In genomic region chr12:79191701-79192100, GRCm38 (mm10) we compare ENCODE assay signal across 8 mouse cellular contexts. TPM values are rescaled to one million over a fixed set of nuclear protein-coding genes. Genes with fewer than 3 reads are reported as not detected.
DNase-seq lines count a peak whose midpoint lies in the region; ATAC-seq and TF ChIP-seq lines count a peak whose summit lies in the region.

No protein-coding gene starts in this region.

- TF ChIP-seq POLR2A in MEL (IDR thresholded peaks at IDR 0.05; ENCODE audit: control insufficient read depth in 1 of 2, insufficient read depth in 1 of 2, low read depth in 1 of 2, low read length in 2 of 2, poor library complexity in 1 of 2) = peak in 1 of 2 experiments; percentile 60; a peak in 2 of 4 replicates
- 0 out of 2 replicates have a peak, but pooled peaks have one; percentile 25 for TF ChIP-seq POLR2A in olfactory bulb, adult 2 months (IDR thresholded peaks at IDR 0.05; ENCODE audit: insufficient read depth, low read depth, low read length)
- TF ChIP-seq POLR2A in thymus, adult 2 months (IDR thresholded peaks at IDR 0.05; ENCODE audit: control insufficient read depth, extremely low read depth, insufficient read depth, low read length, poor library complexity) = no peak

- WGBS in forebrain, embryonic 14.5 days = 6% methylated on average over 14 of the region's 14 CpGs
- 5% methylated on average over 14 of the region's 14 CpGs for WGBS in large intestine, adult 2 months
- WGBS in lung, embryonic 15.5 days = 6% methylated on average over 14 of the region's 14 CpGs
- WGBS in olfactory bulb, adult 2 months = 4% methylated on average over 14 of the region's 14 CpGs
- 6% methylated on average over 14 of the region's 14 CpGs for WGBS in thymus, adult 2 months

- no peaks in the 10 kb centered on the region for H3K9me3 ChIP-seq in MEL (replicated peaks; ENCODE audit: insufficient read depth, low read length)
- no peaks in the 10 kb centered on the region for H3K9me3 ChIP-seq in forebrain, embryonic 14.5 days (replicated peaks; ENCODE audit: control insufficient read depth, low read length)
- H3K9me3 ChIP-seq in lung, embryonic 15.5 days = no peaks in the 10 kb centered on the region

- peaks cover 0 to 12% of the 10 kb centered on the region in 2 experiments; a peak in 3 of 4 replicates for H3K4me1 ChIP-seq in MEL (ENCODE audit: control insufficient read depth in 1 of 2, insufficient read depth in 2 of 2, low read length in 2 of 2)
- H3K4me1 ChIP-seq in forebrain, embryonic 14.5 days (ENCODE audit: control insufficient read depth, insufficient read depth, low read length) = peaks cover 7% of the 10 kb centered on the region; the same call in 1 of the 2 replicates
- peaks cover 10% of the 10 kb centered on the region for H3K4me1 ChIP-seq in lung, embryonic 15.5 days
- H3K4me1 ChIP-seq in olfactory bulb, adult 2 months (ENCODE audit: control insufficient read depth, insufficient read depth, low read length) = peaks cover 4% of the 10 kb centered on the region
- peaks cover 7% of the 10 kb centered on the region for H3K4me1 ChIP-seq in thymus, adult 2 months (replicated peaks; ENCODE audit: control insufficient read depth, insufficient read depth, low read length)

- H3K4me2 ChIP-seq in forebrain, embryonic 14.5 days (ENCODE audit: low read length) = peak overlapping the region; percentile 86
- peak overlapping the region; percentile 81 for H3K4me2 ChIP-seq in lung, embryonic 15.5 days

- TF ChIP-seq CTCF in MEL (IDR thresholded peaks at IDR 0.05 in 2 of 3, conservative IDR thresholded peaks at IDR 0.05 in 1 of 3; ENCODE audit: control insufficient read depth in 1 of 3, insufficient read depth in 1 of 3, low read depth in 2 of 3, low read length in 3 of 3, poor library complexity in 1 of 3, severe bottlenecking in 1 of 3) = peak in 2 of 3 experiments; percentile 21 to 37; a peak in 2 of 6 replicates
- TF ChIP-seq CTCF in olfactory bulb, adult 2 months (IDR thresholded peaks at IDR 0.05; ENCODE audit: insufficient read depth, low read depth, low read length) = peak; percentile 52
- peak; percentile 54; the same call in 1 of the 2 replicates for TF ChIP-seq CTCF in thymus, adult 2 months (IDR thresholded peaks at IDR 0.05; ENCODE audit: borderline replicate concordance, control insufficient read depth, extremely low read depth, insufficient read depth, low read length, poor library complexity)

- ATAC-seq in forebrain, embryonic 14.5 days = peak; percentile 92
- ATAC-seq in lung, embryonic 15.5 days (ENCODE audit: borderline replicate concordance, extremely low read depth, low FRiP score, low TSS enrichment) = peak; percentile 91

- peak overlapping the region; percentile 68 for H3K9ac ChIP-seq in MEL (ENCODE audit: control insufficient read depth, low read depth, low read length, poor library complexity, severe bottlenecking)
- peak overlapping the region; percentile 78 for H3K9ac ChIP-seq in forebrain, embryonic 14.5 days (ENCODE audit: low read length)
- peak overlapping the region; percentile 61 for H3K9ac ChIP-seq in lung, embryonic 15.5 days

- TF ChIP-seq EP300 in MEL (IDR thresholded peaks at IDR 0.05; ENCODE audit: low read depth in 1 of 2, low read length in 2 of 2) = peak in 1 of 2 experiments; percentile 48; a peak in 2 of 4 replicates

- H3K36me3 ChIP-seq in MEL (ENCODE audit: control insufficient read depth in 1 of 2, insufficient read depth in 2 of 2, low read length in 2 of 2) = peaks cover 6 to 8% of the 10 kb centered on the region in 2 experiments
- H3K36me3 ChIP-seq in forebrain, embryonic 14.5 days (ENCODE audit: control insufficient read depth, insufficient read depth, low read length) = peaks cover 17% of the 10 kb centered on the region
- H3K36me3 ChIP-seq in lung, embryonic 15.5 days = peaks cover 17% of the 10 kb centered on the region
- peaks cover 18% of the 10 kb centered on the region for H3K36me3 ChIP-seq in thymus, adult 2 months (ENCODE audit: control insufficient read depth, insufficient read depth, low read length)

- 0 out of 2 replicates have a peak overlapping the region, but pooled peaks have one; percentile 14 for H3K27ac ChIP-seq in MEL (ENCODE audit: control insufficient read depth, low read depth, low read length)
- peak overlapping the region; percentile 66; the same call in 1 of the 2 replicates for H3K27ac ChIP-seq in forebrain, embryonic 14.5 days (ENCODE audit: low read depth, low read length)
- peak overlapping the region; percentile 17; the same call in 1 of the 2 replicates for H3K27ac ChIP-seq in lung, embryonic 15.5 days
- H3K27ac ChIP-seq in olfactory bulb, adult 2 months (ENCODE audit: insufficient read depth, low read depth, low read length) = no peak overlapping the region
- H3K27ac ChIP-seq in thymus, adult 2 months (ENCODE audit: control insufficient read depth, insufficient read depth, low read length) = no peak overlapping the region

- peak overlapping the region; percentile 73 to 97 for H3K4me3 ChIP-seq in MEL (ENCODE audit: control insufficient read depth in 1 of 2, insufficient read depth in 1 of 2, low read depth in 2 of 2, low read length in 2 of 2)
- H3K4me3 ChIP-seq in forebrain, embryonic 14.5 days (ENCODE audit: low read depth, low read length) = peak overlapping the region; percentile 70
- peak overlapping the region; percentile 67 for H3K4me3 ChIP-seq in lung, embryonic 15.5 days
- peak overlapping the region; percentile 70 for H3K4me3 ChIP-seq in olfactory bulb, adult 2 months (ENCODE audit: insufficient read depth, low read depth, low read length)
- H3K4me3 ChIP-seq in thymus, adult 2 months (ENCODE audit: control insufficient read depth, insufficient read depth, low read length) = peak overlapping the region; percentile 51

- H3K27me3 ChIP-seq in MEL (ENCODE audit: control insufficient read depth in 1 of 2, insufficient read depth in 2 of 2, low read length in 2 of 2) = no peaks in the 10 kb centered on the region
- H3K27me3 ChIP-seq in forebrain, embryonic 14.5 days (replicated peaks; ENCODE audit: control insufficient read depth, insufficient read depth, low read length) = no peaks in the 10 kb centered on the region
- H3K27me3 ChIP-seq in lung, embryonic 15.5 days = no peaks in the 10 kb centered on the region
- H3K27me3 ChIP-seq in thymus, adult 2 months (ENCODE audit: control insufficient read depth, insufficient read depth, low read length) = no peaks in the 10 kb centered on the region

- peak; percentile 93 for DNase-seq in MEL (ENCODE audit: low read depth, low spot score)
- DNase-seq in cerebellum, adult 11 months = peak; percentile 49
- peak; percentile 94 for DNase-seq in forebrain, embryonic 14.5 days (ENCODE audit: low spot score)
- peak; percentile 67 to 83 for DNase-seq in heart, postnatal 14 days
- peak; percentile 60 for DNase-seq in large intestine, adult 2 months (ENCODE audit: low read depth, low spot score)
- peak; percentile 83 for DNase-seq in thymus, adult 2 months

- no peaks in the 10 kb centered on the region; the same call in 1 of the 2 replicates for H3K79me2 ChIP-seq in MEL (ENCODE audit: control insufficient read depth, insufficient read depth, low read length, poor library complexity)

- TF ChIP-seq RAD21 in MEL (IDR thresholded peaks at IDR 0.05; ENCODE audit: low read depth, low read length) = no peak

- intact Hi-C loops in heart, postnatal 14 days (cut with DNase I) = loop anchor here (2.0 kb wide), 1 partner anchor 69 kb away; no protein-coding TSS in a partner anchor

TF ChIP-seq in MEL, 35 proteins besides CTCF, POLR2A, EP300 and RAD21 (continues in another document):
- TF ChIP-seq E2F4 (IDR thresholded peaks at IDR 0.05; ENCODE audit: borderline replicate concordance, low read depth, low read length) = peak; percentile 39; the same call in 1 of the 2 replicates
- TF ChIP-seq MYB (IDR thresholded peaks at IDR 0.05; ENCODE audit: low read depth, low read length) = peak; percentile 97
- peak; percentile 63 for TF ChIP-seq TBP (IDR thresholded peaks at IDR 0.05; ENCODE audit: low read depth, low read length)
- no peak for TF ChIP-seq ZKSCAN1 (IDR thresholded peaks at IDR 0.05; ENCODE audit: low read depth, low read length)

RNA-seq across cellular contexts. Expression of gene Rdh11, which starts 0.4 kb away (rescaled TPM):
- 26.7 and 29.8 TPM in 2 replicates for total RNA-seq in MEL (2012; rRNA removed)
- 10 to 100 TPM; 22.0 to 44.5 TPM for polyA plus RNA-seq in MEL (2012; ENCODE audit: insufficient read depth in 1 of 2, insufficient read length in 2 of 2, low read depth in 1 of 2, low replicate concordance in 2 of 2, missing spikeins in 1 of 2)
- polyA plus RNA-seq in forebrain, embryonic 14.5 days (2014; fragmentation: Nextera tagmentation; extraction: Ambion mirVana) = 35.9 and 41.2 TPM in 2 replicates
- 1 to 10 TPM; 4.6 to 4.8 TPM for total RNA-seq in heart, postnatal 14 days (2021)
- 15.5 and 30.2 TPM in 2 replicates for polyA plus RNA-seq in large intestine, adult 2 months (2012; rRNA removed)
- 23.2 and 24.1 TPM in 2 replicates for polyA plus RNA-seq in lung, embryonic 15.5 days (2015; fragmentation: Nextera tagmentation; extraction: Ambion mirVana)
- not detected in 2 replicates for polyA plus RNA-seq in olfactory bulb, adult 2 months (2012; ENCODE audit: insufficient read depth, insufficient read length, low replicate concordance, missing spikeins)
- 19.6 and 21.2 TPM in 2 replicates for polyA plus RNA-seq in thymus, adult 2 months (2012; rRNA removed)

RNA-seq across cellular contexts. Expression of gene Rdh12, which starts 17.0 kb away (rescaled TPM):
- total RNA-seq in MEL (2012; rRNA removed) = 0.15 and 0.29 TPM in 2 replicates
- under 1 TPM in 1 of 2 experiments, not detected in 1; 0.35 TPM for polyA plus RNA-seq in MEL (2012; ENCODE audit: insufficient read depth in 1 of 2, insufficient read length in 2 of 2, low read depth in 1 of 2, low replicate concordance in 2 of 2, missing spikeins in 1 of 2)
- polyA plus RNA-seq in forebrain, embryonic 14.5 days (2014; fragmentation: Nextera tagmentation; extraction: Ambion mirVana) = 0.89 and 1.0 TPM in 2 replicates
- total RNA-seq in heart, postnatal 14 days (2021) = under 1 TPM; 0.26 to 0.29 TPM
- 1.2 and 1.5 TPM in 2 replicates for polyA plus RNA-seq in large intestine, adult 2 months (2012; rRNA removed)
- polyA plus RNA-seq in lung, embryonic 15.5 days (2015; fragmentation: Nextera tagmentation; extraction: Ambion mirVana) = 1.7 and 1.8 TPM in 2 replicates
- not detected in 2 replicates for polyA plus RNA-seq in olfactory bulb, adult 2 months (2012; ENCODE audit: insufficient read depth, insufficient read length, low replicate concordance, missing spikeins)
- 3.7 and 5.8 TPM in 2 replicates for polyA plus RNA-seq in thymus, adult 2 months (2012; rRNA removed)

RNA-seq across cellular contexts. Expression of gene Vti1b, which starts 19.2 kb away (rescaled TPM):
- 69.8 and 73.0 TPM in 2 replicates for total RNA-seq in MEL (2012; rRNA removed)
- 10 to 100 TPM in 1 of 2 experiments, not detected in 1; 54.3 TPM for polyA plus RNA-seq in MEL (2012; ENCODE audit: insufficient read depth in 1 of 2, insufficient read length in 2 of 2, low read depth in 1 of 2, low replicate concordance in 2 of 2, missing spikeins in 1 of 2)
- polyA plus RNA-seq in forebrain, embryonic 14.5 days (2014; fragmentation: Nextera tagmentation; extraction: Ambion mirVana) = 133 and 149 TPM in 2 replicates
- total RNA-seq in heart, postnatal 14 days (2021) = 10 to 100 TPM; 58.5 to 59.8 TPM
- polyA plus RNA-seq in large intestine, adult 2 months (2012; rRNA removed) = 32.9 and 42.3 TPM in 2 replicates
- polyA plus RNA-seq in lung, embryonic 15.5 days (2015; fragmentation: Nextera tagmentation; extraction: Ambion mirVana) = 87.5 and 90.0 TPM in 2 replicates
- polyA plus RNA-seq in olfactory bulb, adult 2 months (2012; ENCODE audit: insufficient read depth, insufficient read length, low replicate concordance, missing spikeins) = not detected in 2 replicates
- 25.4 and 25.8 TPM in 2 replicates for polyA plus RNA-seq in thymus, adult 2 months (2012; rRNA removed)

Comparison
In these comparisons a context has a peak if more than half of its experiments do, and no peak if none do; other contexts are left out.
1. H3K27ac ChIP-seq: peak in MEL (single experiment), forebrain, embryonic 14.5 days (single experiment) and lung, embryonic 15.5 days (single experiment); none in olfactory bulb, adult 2 months (single experiment) and thymus, adult 2 months (single experiment).
2. RNA of gene Rdh11, which starts 0.4 kb away (polyA plus RNA-seq): 22.0 to 44.5 TPM in MEL, 35.9 to 41.2 TPM in forebrain, embryonic 14.5 days, 23.2 to 24.1 TPM in lung, embryonic 15.5 days, 19.6 to 21.2 TPM in thymus, adult 2 months and 15.5 to 30.2 TPM in large intestine, adult 2 months; not detected in olfactory bulb, adult 2 months; every median in the first group is over 10 times any median in the second.
3. Peak in every context shown above with its lines, with median percentiles within 50 percentile points of each other: DNase-seq, H3K4me3 ChIP-seq, H3K9ac ChIP-seq and CTCF ChIP-seq.